Mouse (Mus musculus) megakaryocyte, adult 5-6 weeks (primary cell): ENCODE results near the gene Ciz1. TPM values are rescaled to one million over a fixed set of nuclear protein-coding genes. Genes with fewer than 3 reads are reported as not detected.

ENCODE experiments used
- ATAC-seq: 2 replicates; pipeline ENCODE4 v1.8.0; 2016; ENCODE audit warnings: mild to moderate bottlenecking, inconsistent platforms; ENCODE audit not compliant: poor library complexity, severe bottlenecking
- total RNA-seq, 2 experiments: library from RNA; stranded (forward) in 1 of 2; stranded (reverse) in 1 of 2; fragments of 153-499, 151-499 nt in 1 of 2; fragments of 221-1000, 200-1000 nt in 1 of 2; gene quantifications; 2 replicates each; pipeline versions ENCODE4 v1.2.3 to v1.2.4; 2015 to 2017

Gene Ciz1
- total RNA-seq, 2 experiments from 2014 or later, result 56.3 to 66.2 TPM

- no peak for ATAC-seq
These were observed 23.3 kb downstream of the Ciz1 start for GRCm38 (mm10) chr2:32375317-32375940.

DNA sequence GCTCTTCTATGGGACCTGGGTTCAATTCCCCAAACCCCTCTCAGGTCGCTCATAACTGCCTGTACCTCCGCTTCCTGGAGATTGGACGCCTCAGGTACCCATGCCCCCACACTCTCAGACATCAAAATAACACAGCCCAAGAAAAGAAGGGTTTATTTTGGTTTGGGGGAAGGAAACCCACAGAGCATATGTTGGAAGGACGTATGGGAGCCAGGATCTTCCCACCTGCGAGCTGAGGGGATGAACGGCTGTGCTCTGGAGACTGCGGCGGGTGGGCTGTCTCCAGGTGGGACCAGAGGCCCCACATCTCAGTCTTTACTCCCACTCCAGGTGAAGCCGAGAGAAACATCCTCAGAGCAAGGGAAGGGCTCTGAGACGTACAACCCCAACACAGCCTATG lies 24.8 kb downstream of the Ciz1 start:
- no peak for ATAC-seq

GRCm38 (mm10) chr2:32380001-32380500 lies 27.9 kb downstream of the Ciz1 start:
- no peak for ATAC-seq

GRCm38 (mm10) chr2:32381141-32381774 lies 29.1 kb downstream of the Ciz1 start:
- ATAC-seq, result peak; percentile 5; the same call in 1 of the 2 replicates

GRCm38 (mm10) chr2:32381775-32382223 lies 29.7 kb downstream of the Ciz1 start, which contains the start of gene 1110008P14Rik:
Gene 1110008P14Rik (minus strand): TSS chr2:32381938.
- ATAC-seq, result peak; percentile 90

- ATAC-seq, result no peak
These were observed 30.6 kb downstream of the Ciz1 start for GRCm38 (mm10) chr2:32382689-32383088.

DNA sequence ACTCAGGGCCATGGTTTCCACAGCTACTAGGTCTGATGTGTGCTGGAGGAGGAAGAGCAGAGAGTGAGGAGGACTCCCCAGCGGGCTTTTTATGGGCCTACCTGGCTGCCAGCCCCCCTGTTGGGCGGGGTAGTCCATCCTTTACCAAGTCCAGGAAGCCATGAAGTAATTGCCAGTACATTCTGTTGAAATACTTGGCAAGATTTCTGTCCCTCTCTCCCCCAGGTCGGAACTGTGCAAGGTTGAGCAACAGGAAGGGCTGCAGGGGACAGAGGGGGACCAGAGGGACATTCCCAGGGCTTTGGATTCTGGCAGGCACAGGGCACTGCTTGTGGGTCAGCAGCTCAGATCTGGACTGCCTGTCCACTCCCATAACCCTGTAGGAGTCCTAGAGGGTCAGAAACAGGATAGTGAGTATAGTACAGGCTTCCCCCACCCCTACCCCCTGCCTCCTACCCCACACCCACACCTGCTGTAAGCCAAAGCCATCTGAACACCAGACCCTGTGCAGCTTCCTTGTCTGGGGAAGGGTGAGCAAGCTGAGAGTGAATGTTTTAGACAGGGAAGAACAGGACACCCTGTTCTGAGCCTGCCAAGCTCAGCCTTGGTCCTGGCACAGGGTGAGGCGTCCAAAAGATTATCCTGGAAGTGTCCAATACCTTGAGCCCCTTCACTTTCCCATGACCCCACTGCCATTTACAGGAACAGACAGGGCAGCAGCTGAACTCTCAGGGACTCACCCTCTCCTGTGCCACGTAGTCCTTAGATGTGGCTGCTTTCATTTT lies 35.8 kb downstream of the Ciz1 start, which contains the start of gene Lcn2:
Gene Lcn2 (minus strand): TSS at position 547 of the 785 bp plus-strand sequence.
- ATAC-seq, result peak; percentile 73

GRCm38 (mm10) chr2:32389157-32389556 lies 37.0 kb downstream of the Ciz1 start:
- peak; percentile 57 for ATAC-seq

GRCm38 (mm10) chr2:32390871-32391270 lies 38.7 kb downstream of the Ciz1 start:
- no peak for ATAC-seq

GRCm38 (mm10) chr2:32392063-32392462 lies 39.9 kb downstream of the Ciz1 start:
- ATAC-seq, result no peak

DNA sequence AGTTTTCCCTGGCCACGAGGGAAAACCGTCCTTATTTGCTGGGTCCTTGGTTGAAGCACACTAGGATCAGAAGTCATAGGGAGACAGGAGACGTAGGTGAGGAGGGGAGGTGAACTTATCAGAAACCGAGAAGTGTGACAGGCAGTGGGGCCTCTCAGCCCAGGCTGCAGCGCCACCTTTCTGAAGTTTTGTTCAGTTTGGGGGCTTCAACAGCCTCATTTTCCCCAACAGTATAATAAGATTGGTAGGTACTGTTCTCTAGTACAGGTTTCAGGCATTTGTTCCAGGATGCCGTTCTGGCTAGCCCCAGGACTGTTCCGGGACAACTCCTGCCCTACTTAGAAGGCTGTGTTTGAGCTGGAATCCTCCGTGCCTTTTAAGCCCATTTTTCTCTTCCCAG lies 42.8 kb downstream of the Ciz1 start:
- ATAC-seq, result no peak

GRCm38 (mm10) chr2:32395484-32395945 lies 43.4 kb downstream of the Ciz1 start, which contains the start of gene Ptges2:
Gene Ptges2 (plus strand): TSS chr2:32395896.
- ATAC-seq, result peak; percentile 80

DNA sequence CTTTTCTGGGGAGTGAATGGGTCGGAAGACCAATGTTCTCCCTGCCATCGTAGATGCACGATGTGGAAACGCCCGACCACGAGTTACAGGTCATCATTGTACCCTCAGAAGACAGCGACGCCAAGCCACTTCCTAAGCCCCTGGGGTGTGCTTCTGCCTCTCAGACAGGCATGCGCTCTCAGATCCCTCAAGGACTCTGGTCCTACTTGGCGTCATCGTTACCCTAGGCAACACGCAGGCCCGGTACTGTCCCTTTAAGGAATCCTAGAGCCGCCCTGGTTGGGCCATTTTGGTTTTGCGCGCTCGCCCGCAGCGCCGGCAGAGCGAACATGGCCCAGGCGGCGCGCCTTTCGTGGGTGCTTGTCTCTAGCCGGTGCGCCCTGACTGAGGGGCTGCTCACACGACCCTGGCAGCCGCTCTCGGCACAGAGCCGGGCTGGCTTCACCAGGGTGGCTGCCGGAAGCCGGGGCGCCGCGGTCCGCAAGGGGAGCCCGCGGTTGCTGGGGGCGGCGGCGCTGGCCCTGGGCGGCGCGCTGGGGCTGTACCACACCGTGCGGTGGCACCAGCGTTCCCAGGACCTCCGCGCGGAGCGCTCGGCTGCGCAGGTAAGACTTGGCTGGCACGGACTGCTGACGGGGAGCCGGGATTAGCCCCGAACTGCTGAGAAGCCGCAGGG lies 44.0 kb downstream of the Ciz1 start:
- ATAC-seq, result peak; percentile 74

DNA sequence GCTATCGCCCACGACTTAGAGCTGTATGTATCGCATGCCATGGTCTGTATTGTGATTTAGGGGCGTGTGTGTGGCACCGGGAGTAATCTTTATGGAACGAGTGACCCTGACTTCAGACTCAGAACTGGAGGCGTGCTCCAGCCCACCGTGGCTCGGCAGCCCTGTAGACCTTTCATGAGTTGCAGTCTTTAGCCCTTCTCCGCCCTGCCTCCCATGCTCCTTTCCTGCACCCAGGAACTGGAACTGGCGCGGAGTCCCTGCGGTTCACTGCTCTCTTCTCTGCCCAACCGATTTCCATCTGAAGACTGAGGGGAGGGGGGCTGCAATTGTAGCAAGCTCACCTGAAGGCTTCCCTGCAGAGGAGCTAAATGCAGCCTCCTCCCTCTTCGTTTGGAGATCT lies 44.6 kb downstream of the Ciz1 start:
- no peak for ATAC-seq

DNA sequence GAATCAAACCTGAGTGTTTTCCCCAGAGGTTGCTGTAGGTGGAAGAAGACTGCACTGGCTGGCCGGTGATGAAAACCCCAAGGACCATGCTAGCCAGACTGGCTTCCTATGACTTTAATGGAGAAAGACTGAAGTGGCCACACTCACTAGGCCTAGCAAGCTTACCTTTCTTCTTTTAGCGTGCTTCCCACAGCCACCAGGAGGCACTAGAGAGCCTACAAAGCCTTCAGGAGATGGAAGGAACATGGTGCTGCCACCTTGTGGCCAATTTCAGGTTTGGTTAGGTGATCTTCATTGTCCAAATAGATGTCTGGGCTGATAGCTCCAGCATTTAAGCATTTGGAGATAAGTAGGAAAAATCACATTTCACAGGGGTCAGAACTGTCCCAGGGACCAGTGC lies 52.5 kb downstream of the Ciz1 start:
- peak; percentile 99 for ATAC-seq

- no peak for ATAC-seq
These were observed 55.2 kb downstream of the Ciz1 start for GRCm38 (mm10) chr2:32407144-32407824.

DNA sequence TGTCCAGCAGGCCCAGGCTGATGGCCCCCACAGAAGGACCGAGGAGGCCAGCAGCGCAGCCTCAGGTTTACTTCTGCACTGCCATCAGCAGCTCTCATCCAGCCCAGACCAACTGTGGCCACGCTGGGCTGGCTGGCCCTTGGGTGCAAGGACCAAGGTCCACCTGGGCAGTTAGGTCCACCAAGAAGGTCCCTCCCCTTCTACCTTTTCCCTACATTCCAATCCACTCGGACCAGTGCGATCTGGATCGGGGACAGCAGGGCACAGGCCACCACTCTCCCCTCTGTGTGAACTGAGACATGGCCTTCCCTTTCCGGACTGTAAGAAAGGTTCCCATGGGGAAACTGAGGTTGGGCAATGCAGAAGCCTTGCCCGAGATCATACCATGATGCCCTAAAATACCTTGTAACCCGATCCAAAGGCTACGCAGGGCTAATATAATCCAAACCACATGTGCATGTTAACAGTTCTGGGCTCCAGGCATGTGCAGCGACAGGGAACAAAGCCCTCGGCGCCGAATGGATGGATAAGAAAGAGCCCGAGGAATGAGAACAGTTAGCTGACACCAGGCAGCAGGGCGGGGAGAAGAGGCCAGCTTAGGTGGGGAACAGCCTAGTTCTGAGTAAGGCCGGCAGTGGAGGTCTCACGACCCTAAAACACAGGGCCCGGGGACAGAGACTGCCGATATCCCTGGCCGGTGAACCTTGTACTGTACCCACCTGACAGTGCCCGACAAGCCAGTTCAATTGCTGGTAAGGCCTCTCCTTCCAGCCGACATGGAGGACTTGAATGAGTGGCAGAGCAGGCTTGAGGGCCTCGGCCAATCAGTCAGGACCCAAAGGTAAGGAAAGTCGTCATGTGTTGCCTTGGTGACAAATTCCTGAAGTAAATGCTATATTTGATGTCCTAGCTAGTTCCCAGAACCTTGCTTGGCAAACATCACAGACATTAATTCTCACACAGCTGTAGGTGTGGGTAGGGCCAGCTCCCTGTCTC lies 56.6 kb downstream of the Ciz1 start:
- no peak for ATAC-seq

DNA sequence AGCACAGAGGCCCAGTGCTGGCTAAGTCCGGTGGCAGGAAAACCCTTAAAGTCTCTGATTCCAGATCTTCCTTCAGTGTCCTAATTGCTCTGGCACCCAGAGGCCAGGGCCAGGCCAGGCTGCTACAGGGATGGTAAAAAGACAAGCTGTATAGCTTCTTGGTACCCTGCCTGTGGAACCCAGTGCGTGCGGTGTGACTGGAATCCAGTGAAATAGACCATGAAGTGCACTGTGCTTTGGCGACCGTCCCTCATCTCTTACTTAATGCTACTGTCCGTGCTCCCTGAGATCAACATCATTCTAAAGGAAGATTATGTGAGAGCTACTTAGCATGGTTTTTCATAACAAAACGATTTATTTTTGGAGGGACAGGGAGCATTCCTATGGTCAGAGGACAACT lies 59.3 kb downstream of the Ciz1 start:
- ATAC-seq, result no peak
